Mouse (Mus musculus) lung, postnatal 0 days (tissue): Measurements from ENCODE around the gene Osbp2.

Experiments used
- CTCF ChIP-seq: IDR thresholded peaks from 2 replicates; pipeline ENCODE4 v1.5.1; 2016; ENCODE audit warnings: antibody characterized with exemption, mild to moderate bottlenecking
- EP300 ChIP-seq: IDR thresholded peaks from 2 replicates; pipeline ENCODE4 v1.6.1; 2016; ENCODE audit warnings: antibody characterized with exemption, mild to moderate bottlenecking, control low read depth

DNA sequence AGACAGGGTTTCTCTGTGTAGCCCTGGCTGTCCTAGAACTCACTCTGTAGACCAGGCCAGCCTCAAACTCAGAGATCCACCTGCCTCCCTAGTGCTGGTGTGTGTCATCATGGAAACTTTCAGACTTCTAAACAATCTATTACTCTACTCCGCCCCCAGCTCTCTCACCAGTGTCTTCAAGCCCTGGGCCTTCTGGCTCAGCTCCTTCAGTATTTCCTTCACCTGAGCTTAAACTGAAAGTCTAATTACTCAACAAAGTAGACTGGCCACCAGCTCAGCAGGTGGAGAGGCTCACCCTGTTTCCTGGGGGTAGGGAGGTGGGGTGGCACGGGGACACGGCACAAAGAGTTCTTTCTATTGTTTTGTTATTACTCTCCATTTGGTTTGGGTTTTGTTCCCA is 38.8 kb upstream of the Osbp2 start:
- TF ChIP-seq CTCF (no peak), EP300 (no peak)
